Mouse (Mus musculus) liver, adult 2 months (tissue): ENCODE results near the gene Dgki. TPM values are rescaled to one million over a fixed set of nuclear protein-coding genes. Genes with fewer than 3 reads are reported as not detected.

Experiments
- DNase-seq: peaks from one replicate; pipeline ENCODE4 v3.0.0-alpha.2; 2011; ENCODE audit warnings: low read depth, low spot score; ENCODE audit errors: extremely low read depth
- H3K27ac ChIP-seq: fragments of 200-500 bp; replicated peaks from 2 replicates; pipeline ENCODE4 v1.5.1; 2012; ENCODE audit warnings: low read depth, mild to moderate bottlenecking, control low read depth, inconsistent platforms, low read length; ENCODE audit not compliant: insufficient read depth
- H3K27me3 ChIP-seq: fragments of 200-500 bp; 2 replicates; pipeline ENCODE4 v1.6.1; 2012; ENCODE audit warnings: mild to moderate bottlenecking, moderate library complexity, low read length, inconsistent platforms; ENCODE audit not compliant: control insufficient read depth, insufficient read depth
- H3K36me3 ChIP-seq: fragments of 200-500 bp; 2 replicates; pipeline ENCODE4 v1.6.1; 2012; ENCODE audit warnings: low read length, inconsistent platforms; ENCODE audit not compliant: control insufficient read depth, insufficient read depth
- H3K4me1 ChIP-seq: fragments of 200-500 bp; 2 replicates; pipeline ENCODE4 v1.6.1; 2011; ENCODE audit warnings: low read length; ENCODE audit not compliant: control insufficient read depth, insufficient read depth
- H3K4me3 ChIP-seq: fragments of 200-500 bp; 2 replicates; pipeline ENCODE4 v1.5.1; 2011; ENCODE audit warnings: low read depth, mild to moderate bottlenecking, control low read depth, low read length, moderate library complexity; ENCODE audit not compliant: insufficient read depth
- H3K79me2 ChIP-seq: fragments of 200-500 bp; 2 replicates; pipeline ENCODE4 v1.6.1; 2012; ENCODE audit warnings: inconsistent platforms, mild to moderate bottlenecking, low read length, moderate library complexity; ENCODE audit not compliant: control insufficient read depth, insufficient read depth
- H3K9ac ChIP-seq: fragments of 200-500 bp; 2 replicates; pipeline ENCODE4 v1.6.1; 2012; ENCODE audit warnings: low read depth, mild to moderate bottlenecking, control low read depth, inconsistent platforms, low read length
- CTCF ChIP-seq: fragments of 200-500 bp; IDR thresholded peaks from 2 replicates; pipeline ENCODE4 v1.5.1; 2011; ENCODE audit warnings: low read depth, low read length, control low read depth
- POLR2A ChIP-seq: fragments of 200-500 bp; IDR thresholded peaks from 2 replicates; pipeline ENCODE4 v1.6.1; 2011; ENCODE audit warnings: low read length, control low read depth; ENCODE audit not compliant: insufficient read depth; ENCODE audit errors: extremely low read depth
- WGBS: fragments of 180-500 bp; shearing (Covaris S2); methylation state at CpG from one replicate; pipeline ENCODE4 v1.1.7; 2018; 5-methylcytosine and 5-hydroxymethylcytosine counted together
- polyA plus RNA-seq: library from polyadenylated mRNA; depleted of rRNA; stranded (reverse); fragments of >200 nt; gene quantifications from 2 replicates; pipeline ENCODE4 v1.2.3, GENCODE M21; 2012
- total RNA-seq: library from RNA; depleted of rRNA; stranded (reverse); fragments of >200 nt; gene quantifications from 2 replicates; pipeline ENCODE4 v1.2.3, GENCODE M21; 2014

Gene Dgki
- total and polyA plus RNA-seq, 2 experiments, result 0.09 TPM; not detected in 1

- DNase-seq, result no peak
- TF ChIP-seq POLR2A (no peak), CTCF (no peak)
- Histone ChIP-seq H3K4me1 (no peaks in the 10 kb centered on the region), H3K4me3 (no peak overlapping the region), H3K79me2 (no peaks in the 10 kb centered on the region), H3K27me3 (no peaks in the 10 kb centered on the region), H3K9ac (no peak overlapping the region), H3K36me3 (no peaks in the 10 kb centered on the region), H3K27ac (no peak overlapping the region)
- 71% methylated on average over 6 of the region's 6 CpGs for WGBS
Measured at GRCm38 (mm10) chr6:37028841-37029240, 271.1 kb downstream of the Dgki start.

- Histone ChIP-seq H3K36me3 (no peaks in the 10 kb centered on the region), H3K27ac (no peak overlapping the region), H3K79me2 (no peaks in the 10 kb centered on the region), H3K4me1 (no peaks in the 10 kb centered on the region), H3K27me3 (no peaks in the 10 kb centered on the region), H3K4me3 (no peak overlapping the region), H3K9ac (no peak overlapping the region)
- no peak for DNase-seq
- TF ChIP-seq CTCF, result no peak
- TF ChIP-seq POLR2A, result no peak
- 94% methylated on average over 2 of the region's 2 CpGs for WGBS
Measured at GRCm38 (mm10) chr6:37028300-37028699, 271.7 kb downstream of the Dgki start.

GRCm38 (mm10) chr6:37026343-37027243 lies 273.4 kb downstream of the Dgki start:
- H3K36me3 ChIP-seq, result no peaks in the 10 kb centered on the region
- H3K27me3 ChIP-seq, result no peaks in the 10 kb centered on the region
- DNase-seq, result no peak
- H3K4me1 ChIP-seq, result no peaks in the 10 kb centered on the region
- no peak overlapping the region for H3K4me3 ChIP-seq
- H3K9ac ChIP-seq, result no peak overlapping the region
- no peak overlapping the region for H3K27ac ChIP-seq
- 84% methylated on average over 8 of the region's 8 CpGs for WGBS
- TF ChIP-seq CTCF, result no peak
- no peak for TF ChIP-seq POLR2A
- no peaks in the 10 kb centered on the region for H3K79me2 ChIP-seq

- no peaks in the 10 kb centered on the region for H3K4me1 ChIP-seq
- no peaks in the 10 kb centered on the region for H3K27me3 ChIP-seq
- H3K27ac ChIP-seq, result no peak overlapping the region
- H3K4me3 ChIP-seq, result no peak overlapping the region
- no peak overlapping the region for H3K9ac ChIP-seq
- H3K79me2 ChIP-seq, result no peaks in the 10 kb centered on the region
- no peaks in the 10 kb centered on the region for H3K36me3 ChIP-seq
- DNase-seq, result no peak
- TF ChIP-seq POLR2A (no peak), CTCF (no peak)
Measured at GRCm38 (mm10) chr6:37016046-37016445, 283.9 kb downstream of the Dgki start.

DNA sequence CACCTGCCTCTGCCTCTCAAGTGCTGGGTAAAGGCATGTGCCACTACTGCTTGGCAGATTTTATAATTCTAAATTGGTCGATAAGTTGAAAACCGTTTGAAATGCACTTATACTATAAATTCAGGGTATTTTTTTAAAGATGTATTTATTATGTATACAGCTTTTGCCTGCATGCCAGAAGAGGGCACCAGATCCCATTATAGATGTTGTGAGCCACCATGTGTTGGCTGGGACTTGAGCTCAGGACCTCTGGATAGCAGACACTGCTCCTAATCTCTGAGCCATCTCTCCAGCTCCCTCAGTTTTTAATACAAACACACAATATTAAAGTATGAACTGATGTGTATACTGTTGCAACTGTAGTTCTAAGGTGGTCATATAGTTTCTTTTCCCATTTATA lies 288.4 kb downstream of the Dgki start:
- Histone ChIP-seq H3K27me3 (no peaks in the 10 kb centered on the region), H3K79me2 (no peaks in the 10 kb centered on the region), H3K27ac (no peak overlapping the region), H3K9ac (no peak overlapping the region), H3K4me1 (no peaks in the 10 kb centered on the region), H3K4me3 (no peak overlapping the region), H3K36me3 (no peaks in the 10 kb centered on the region)
- 78% methylated on average over 2 of the region's 2 CpGs for WGBS
- TF ChIP-seq CTCF (no peak), POLR2A (no peak)
- DNase-seq, result no peak

DNA sequence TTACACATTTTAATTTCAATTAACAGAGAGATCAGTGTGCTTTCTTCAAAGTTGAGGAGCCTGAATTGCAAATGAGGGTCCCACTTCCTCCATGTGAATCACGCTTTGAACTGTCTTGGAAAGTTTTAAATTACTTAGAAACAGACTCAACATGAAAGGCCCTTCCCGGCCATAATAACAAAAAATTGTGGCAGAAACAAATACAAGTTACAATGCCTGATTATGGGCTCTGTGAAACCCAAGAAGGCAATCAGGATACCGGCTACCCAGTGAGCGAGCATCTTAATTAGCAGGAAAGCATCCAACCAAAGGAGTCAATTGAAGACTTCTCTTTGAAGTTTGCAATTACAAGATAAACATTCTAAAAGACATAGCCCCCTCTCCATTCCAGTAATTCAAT lies 292.4 kb downstream of the Dgki start:
- TF ChIP-seq POLR2A, result no peak
- TF ChIP-seq CTCF, result no peak
- H3K27ac ChIP-seq, result no peak overlapping the region
- H3K79me2 ChIP-seq, result no peaks in the 10 kb centered on the region
- no peak overlapping the region for H3K4me3 ChIP-seq
- no peaks in the 10 kb centered on the region for H3K36me3 ChIP-seq
- DNase-seq, result no peak
- no peaks in the 10 kb centered on the region for H3K4me1 ChIP-seq
- WGBS, result 87% methylated on average over 4 of the region's 4 CpGs
- H3K27me3 ChIP-seq, result no peaks in the 10 kb centered on the region
- no peak overlapping the region for H3K9ac ChIP-seq
